Mouse (Mus musculus): ENCODE data around the gene Far2.
A peak's percentile ranks its signal among the peaks of the same experiment; 100 is the strongest.
"Not testable (repeated sequence)": the region's sequence is repeated elsewhere in the genome, so short reads cannot be mapped to it uniquely, and the experiment has no call there.

The Far2 gene

DNA sequence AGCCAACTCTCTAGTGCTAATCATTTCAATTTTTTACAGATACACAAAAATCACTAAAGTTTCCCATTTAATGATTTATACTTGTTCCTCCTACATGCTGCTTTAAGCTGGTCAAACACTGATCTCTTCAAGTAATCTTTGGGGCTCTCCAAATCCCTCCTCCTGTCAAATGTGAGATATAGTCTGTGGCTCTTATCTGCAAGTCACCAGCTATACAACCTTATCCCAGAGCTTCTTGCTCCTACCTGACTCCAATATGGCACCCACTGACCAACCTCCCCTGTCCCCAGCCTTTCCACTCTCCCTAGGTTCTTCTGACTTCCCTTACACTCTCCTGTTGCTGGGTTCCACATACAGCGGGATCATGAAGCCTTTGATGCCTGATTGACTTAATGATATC lies 70.6 kb downstream of the Far2 start:
- no peak for DNase-seq

- no peak for DNase-seq
These were observed 73.6 kb downstream of the Far2 start for GRCm38 (mm10) chr6:148120703-148121102.

DNA sequence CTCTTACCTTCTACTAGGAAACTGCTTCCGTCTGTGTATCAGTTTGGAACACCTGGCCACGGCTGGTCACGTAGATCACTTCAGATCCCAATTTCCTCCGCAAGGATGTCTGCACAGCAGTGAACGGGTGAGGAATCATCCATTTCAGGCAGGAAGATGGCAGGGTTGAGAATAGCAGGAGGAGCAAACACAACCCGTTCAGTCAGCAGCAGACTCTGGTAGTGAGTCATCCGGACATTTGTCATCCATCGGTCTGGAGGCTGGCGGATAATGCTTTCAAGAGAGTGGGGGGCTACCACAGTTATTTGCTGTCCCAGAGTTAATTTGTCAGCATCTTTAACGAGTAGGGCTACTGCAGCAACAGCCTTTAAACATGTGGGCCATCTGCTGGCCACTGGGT lies 79.8 kb downstream of the Far2 start:
- not testable (repeated sequence) for DNase-seq

DNA sequence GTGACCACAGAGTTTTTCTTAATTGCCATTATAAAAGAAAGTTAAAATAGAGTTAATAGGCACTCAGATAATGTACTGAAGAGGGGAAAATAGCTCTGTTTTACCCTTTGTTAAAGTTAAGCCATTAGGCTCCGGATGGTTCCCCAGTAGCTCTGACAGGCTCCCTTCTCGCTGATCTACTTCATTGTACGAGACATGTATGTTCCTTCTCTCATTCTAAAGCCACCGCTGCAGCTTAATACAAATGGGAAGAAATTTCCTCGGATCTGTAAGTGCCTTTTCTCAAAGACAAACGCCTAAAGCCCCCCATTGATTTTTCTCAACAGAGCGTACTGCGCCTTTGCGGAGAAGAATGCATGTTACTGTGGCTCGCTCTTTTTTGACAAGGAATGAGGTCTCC lies 85.3 kb downstream of the Far2 start:
- no peak for DNase-seq

- DNase-seq = no peak
These were observed 86.5 kb downstream of the Far2 start for GRCm38 (mm10) chr6:148133536-148133935.

GRCm38 (mm10) chr6:148135769-148136382 lies 88.8 kb downstream of the Far2 start:
- peak; percentile 86 for DNase-seq

GRCm38 (mm10) chr6:148139288-148139995 lies 92.4 kb downstream of the Far2 start:
- no peak for DNase-seq

DNA sequence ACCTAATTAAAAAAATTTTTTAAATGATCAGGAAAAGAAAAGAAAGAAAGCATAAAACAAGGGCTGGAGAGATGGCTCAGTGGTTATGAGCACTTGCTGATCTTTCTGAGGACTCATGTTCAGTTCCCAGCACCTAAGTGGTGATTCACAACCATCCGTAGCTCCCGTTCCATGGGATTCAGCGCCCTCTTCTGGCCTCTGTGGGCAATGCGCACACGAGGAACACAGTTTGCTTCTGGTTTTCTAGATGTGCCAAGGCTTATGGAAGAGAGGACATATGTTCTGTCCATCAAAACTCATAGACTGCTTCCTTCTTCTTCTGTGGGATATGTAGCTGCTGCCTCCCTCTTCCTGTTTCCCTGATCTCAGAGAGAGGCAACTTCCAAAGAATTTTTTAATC lies 94.8 kb downstream of the Far2 start:
- DNase-seq = no peak

GRCm38 (mm10) chr6:148142421-148142820 lies 95.4 kb downstream of the Far2 start:
- no peak for DNase-seq

GRCm38 (mm10) chr6:148152305-148152704 lies 105.2 kb downstream of the Far2 start:
- DNase-seq = not testable (repeated sequence)

- no peak for DNase-seq
These were observed 125.8 kb downstream of the Far2 start for GRCm38 (mm10) chr6:148172904-148173303.

DNA sequence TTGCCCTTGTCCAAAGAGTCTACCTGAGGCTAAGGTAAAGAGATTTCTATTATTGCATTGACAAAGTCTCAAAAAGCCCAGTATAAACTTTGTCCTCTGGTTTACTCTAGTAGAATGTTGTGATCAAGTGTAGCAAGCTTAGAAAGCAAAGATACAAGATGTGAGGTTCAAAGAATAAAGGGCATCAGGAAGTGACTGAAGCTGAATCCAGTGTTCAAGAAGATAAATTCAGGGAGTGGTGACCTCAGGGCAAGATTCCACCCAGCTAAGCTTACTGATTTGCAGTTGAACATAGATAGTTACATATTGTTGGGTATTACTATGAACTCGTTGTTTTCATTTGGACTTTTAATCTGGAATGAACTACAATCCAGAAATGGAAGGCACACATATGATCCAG lies 138.6 kb downstream of the Far2 start:
- DNase-seq = no peak

DNA sequence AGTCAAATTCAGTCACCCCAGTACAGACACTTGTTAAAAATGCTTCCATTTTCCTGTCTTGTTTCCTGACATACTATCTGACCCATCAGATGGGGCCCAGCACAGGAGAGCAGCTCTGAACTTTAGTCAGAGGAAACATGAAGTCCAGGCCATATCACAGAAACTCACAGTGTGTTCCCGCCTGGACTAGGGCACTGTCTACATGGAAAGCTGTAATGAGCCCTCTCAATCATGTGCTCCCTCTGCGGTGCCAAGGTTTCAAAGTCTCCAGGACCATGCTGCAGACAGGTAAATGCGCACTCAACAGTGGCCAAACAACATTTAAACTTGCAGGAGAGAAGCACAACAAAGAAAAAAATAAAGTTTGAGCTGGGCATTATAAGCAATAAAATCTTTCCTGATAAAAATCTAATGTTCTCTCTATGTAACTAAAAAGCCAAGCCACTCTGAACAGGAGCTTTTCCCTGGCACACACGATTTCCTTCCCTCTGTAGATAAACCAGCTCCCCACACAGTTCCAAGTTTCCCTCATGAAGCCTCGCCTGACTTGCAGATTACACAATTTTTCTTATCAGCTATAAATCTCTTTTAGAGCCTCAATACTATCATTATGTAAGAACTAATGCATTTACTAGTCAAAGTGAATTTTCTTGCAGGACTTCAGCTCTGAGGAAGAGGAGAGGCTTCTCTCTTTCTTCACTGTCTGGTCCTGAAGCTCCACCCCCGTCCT lies 147.1 kb downstream of the Far2 start:
- DNase-seq = peak; percentile 11

DNA sequence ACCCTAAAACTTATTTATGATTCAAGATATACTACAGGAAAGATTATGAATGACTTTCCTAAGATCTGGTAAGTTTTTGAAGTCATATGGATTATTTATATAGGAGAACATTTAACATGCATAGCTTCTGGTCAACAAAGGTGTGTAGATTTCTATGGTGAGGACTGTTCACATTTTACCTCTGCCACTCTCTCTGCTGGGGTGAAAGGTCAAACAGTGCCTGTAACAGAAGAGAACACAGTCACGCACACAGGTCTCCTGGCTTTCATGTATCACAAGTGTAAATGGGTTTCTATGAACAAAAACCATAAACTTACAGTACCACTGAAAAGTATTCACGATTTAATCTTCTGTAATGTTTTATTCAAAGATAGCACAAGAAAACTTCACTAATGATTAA lies 152.1 kb downstream of the Far2 start:
- DNase-seq = no peak

DNA sequence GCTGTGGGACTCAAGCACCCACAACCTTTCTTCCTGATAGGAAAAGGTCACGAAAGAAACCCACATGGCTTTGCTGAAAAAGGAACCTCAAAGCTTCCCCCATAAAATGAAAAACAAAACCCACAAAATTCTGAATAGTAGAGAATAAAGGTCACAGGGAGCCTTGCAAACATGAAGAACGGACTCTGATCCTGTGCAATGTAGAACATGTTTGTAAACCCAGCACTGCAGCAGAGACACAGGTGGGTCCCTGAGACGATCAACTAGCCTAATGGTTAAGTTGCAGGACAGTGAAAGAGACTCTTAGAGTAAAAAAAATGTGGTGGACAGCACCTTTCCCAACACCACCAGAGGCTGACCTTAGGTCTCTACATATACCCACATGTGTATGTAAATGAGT lies 152.7 kb downstream of the Far2 start:
- DNase-seq = no peak

DNA sequence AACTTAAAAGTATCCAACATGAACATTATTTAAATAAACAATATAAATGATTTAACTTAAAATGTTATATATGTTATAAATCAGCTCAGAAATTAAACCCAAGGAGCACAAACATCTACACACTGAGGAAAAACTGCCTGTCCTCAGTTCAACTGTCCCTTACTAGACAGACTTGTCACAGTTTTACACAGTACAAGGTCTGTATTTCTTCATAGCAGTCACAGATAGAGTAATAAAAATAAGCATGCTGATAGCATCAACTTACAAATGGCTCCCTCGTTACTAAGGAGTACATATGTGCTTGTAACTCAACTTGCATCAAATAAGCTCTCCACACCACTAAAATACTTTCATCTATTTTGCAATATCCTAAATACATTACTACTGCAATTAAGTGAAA lies 158.1 kb downstream of the Far2 start:
- DNase-seq = no peak

DNA sequence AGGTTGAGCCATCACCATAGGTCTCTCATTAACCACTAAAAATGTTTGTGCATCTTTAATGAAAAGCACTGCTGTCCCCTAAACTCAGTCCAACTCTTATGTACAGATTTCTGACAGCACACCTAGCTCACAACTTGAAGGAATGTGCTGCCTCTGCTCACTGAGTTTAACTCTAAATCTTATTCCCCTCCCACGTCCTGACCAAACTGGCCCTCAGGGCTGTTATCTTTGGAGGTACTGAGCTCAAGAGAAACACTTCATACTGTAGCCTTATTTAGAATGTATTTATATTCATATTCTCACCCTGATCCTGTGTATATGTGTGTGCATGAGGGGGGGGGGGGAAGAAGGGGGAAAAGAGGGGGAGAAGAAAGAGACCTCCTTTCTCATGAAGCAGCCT lies 160.5 kb downstream of the Far2 start:
- DNase-seq = no peak

- no peak for DNase-seq
These were observed 164.4 kb downstream of the Far2 start for GRCm38 (mm10) chr6:148211391-148211876.

DNA sequence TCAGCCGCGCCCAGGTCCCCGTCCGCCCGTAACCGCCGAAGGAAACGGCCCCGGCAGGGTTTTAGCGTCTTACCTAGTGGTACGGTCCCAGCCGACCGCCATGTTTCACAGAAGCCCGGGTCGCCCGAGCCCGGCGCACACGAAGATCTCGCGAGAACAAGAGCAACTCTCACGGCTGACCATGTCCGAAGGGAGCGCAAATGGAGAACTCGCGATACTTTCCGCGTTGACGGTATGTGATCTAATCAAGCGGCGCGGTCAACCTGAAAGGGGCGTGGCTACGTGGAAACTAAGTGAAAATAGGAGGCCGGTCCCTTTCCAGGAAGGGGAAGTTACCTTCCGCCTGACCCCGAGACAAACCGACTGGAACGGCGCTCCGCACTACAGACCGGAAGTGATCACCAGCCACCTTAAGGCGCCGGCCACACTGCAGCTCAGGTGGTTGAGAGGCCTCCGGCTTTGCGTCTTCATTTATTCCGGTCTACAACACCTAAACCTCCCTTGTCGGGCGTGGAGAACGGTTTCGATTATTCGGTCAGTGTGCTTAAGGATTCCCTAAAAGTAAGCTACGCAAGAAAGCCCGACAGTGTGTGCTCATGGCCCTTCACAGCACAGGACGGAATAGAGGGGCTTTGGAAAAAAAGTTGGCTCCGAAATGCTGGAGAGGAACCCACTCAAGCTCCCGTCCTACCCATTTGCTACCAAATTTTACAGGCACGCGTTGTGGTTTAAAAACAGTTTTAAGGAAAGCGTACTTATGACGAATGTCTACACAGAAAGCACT lies 165.0 kb downstream of the Far2 start, which contains the start of gene Ergic2:
Gene Ergic2, minus strand, starts transcription at position 478 of the 784 bp plus-strand sequence.
- DNase-seq = peak; percentile 99

- DNase-seq = peak; percentile 58
These were observed 167.7 kb downstream of the Far2 start for GRCm38 (mm10) chr6:148214765-148215164.

GRCm38 (mm10) chr6:148216752-148217151 lies 169.7 kb downstream of the Far2 start:
- no peak for DNase-seq

GRCm38 (mm10) chr6:148218235-148219076 lies 171.4 kb downstream of the Far2 start:
- no peak for DNase-seq

Measured in kidney, postnatal 14 days (tissue).